Mouse (Mus musculus) heart, postnatal 36 days (tissue): ENCODE measurements around the gene D130043K22Rik. TPM values are rescaled to one million over a fixed set of nuclear protein-coding genes. Genes with fewer than 3 reads are reported as not detected.

Source experiments
- DNase-seq, 2 experiments: peaks; one replicate each; pipeline ENCODE4 v3.0.0; 2021 to 2022
- intact Hi-C: fragments of 180-260 bp; cut with DNase I; formaldehyde crosslinking; loops from one replicate; pipeline ENCODE4 v1.15.1; 2025
- total RNA-seq, 2 experiments: library from RNA; stranded (reverse); gene quantifications; 2 replicates each; pipeline ENCODE4 v1.2.3; 2021

D130043K22Rik gene
- not detected for total RNA-seq

- intact Hi-C loops, result loop anchor here (5.0 kb wide), 1 partner anchor 72 kb away; no protein-coding TSS in a partner anchor
- DNase-seq, result no peak
These were observed at the start of gene D130043K22Rik for GRCm38 (mm10) chr13:24844983-24845955. Gene D130043K22Rik, plus strand, starts transcription at chr13:24845135.

GRCm38 (mm10) chr13:24798686-24799085 lies 46.2 kb upstream of the D130043K22Rik start:
- intact Hi-C loops, result no loop called here
- DNase-seq, result no peak

GRCm38 (mm10) chr13:24799378-24799777 lies 45.6 kb upstream of the D130043K22Rik start:
- DNase-seq, result peak; percentile 9 to 17
- intact Hi-C loops, result no loop called here

GRCm38 (mm10) chr13:24799925-24800673 lies 44.8 kb upstream of the D130043K22Rik start:
- intact Hi-C loops, result loop anchor here (1.0 kb wide), 1 partner anchor 39 kb away; the partner anchor contains the start of gene Gmnn
- DNase-seq, result peak; percentile 51 to 73

- intact Hi-C loops, result loop anchor here (1.0 kb wide), 1 partner anchor 39 kb away; the partner anchor contains the start of gene Gmnn
- DNase-seq, result peak; percentile 97
These were observed 44.1 kb upstream of the D130043K22Rik start for GRCm38 (mm10) chr13:24800674-24801307.

- DNase-seq, result no peak
- intact Hi-C loops, result no loop called here
These were observed 43.5 kb upstream of the D130043K22Rik start, which contains the start of gene BC005537 for GRCm38 (mm10) chr13:24801308-24801921. Gene BC005537, plus strand, starts transcription at chr13:24801657.

- intact Hi-C loops, result loop anchor here (1.0 kb wide), 1 partner anchor 26 kb away; no protein-coding TSS in a partner anchor
- DNase-seq, result peak; percentile 25 to 39
These were observed 42.7 kb upstream of the D130043K22Rik start for GRCm38 (mm10) chr13:24802131-24802691.

GRCm38 (mm10) chr13:24803196-24803595 lies 41.7 kb upstream of the D130043K22Rik start:
- intact Hi-C loops, result no loop called here
- no peak for DNase-seq

- no peak for DNase-seq
- intact Hi-C loops, result no loop called here
These were observed 38.9 kb upstream of the D130043K22Rik start for GRCm38 (mm10) chr13:24806079-24806478.

GRCm38 (mm10) chr13:24812521-24812920 lies 32.4 kb upstream of the D130043K22Rik start:
- intact Hi-C loops, result no loop called here

GRCm38 (mm10) chr13:24814616-24815015 lies 30.3 kb upstream of the D130043K22Rik start:
- intact Hi-C loops, result no loop called here

More at GRCm38 (mm10) chr13:24812521-24812920, 32.4 kb upstream of the D130043K22Rik start:
- no peak for DNase-seq

GRCm38 (mm10) chr13:24816125-24817092 lies 28.5 kb upstream of the D130043K22Rik start:
- DNase-seq, result no peak
- intact Hi-C loops, result no loop called here

More at GRCm38 (mm10) chr13:24814616-24815015, 30.3 kb upstream of the D130043K22Rik start:
- no peak for DNase-seq

GRCm38 (mm10) chr13:24819931-24820330 lies 25.0 kb upstream of the D130043K22Rik start:
- intact Hi-C loops, result no loop called here
- no peak for DNase-seq

- DNase-seq, result no peak
These were observed 22.1 kb upstream of the D130043K22Rik start for GRCm38 (mm10) chr13:24822663-24823343.

GRCm38 (mm10) chr13:24824647-24825046 lies 20.3 kb upstream of the D130043K22Rik start:
- intact Hi-C loops, result loop anchor here (2.0 kb wide), 1 partner anchor 14 kb away; no protein-coding TSS in a partner anchor
- peak in 1 of 2 experiments; percentile 19 for DNase-seq

More at GRCm38 (mm10) chr13:24822663-24823343, 22.1 kb upstream of the D130043K22Rik start:
- intact Hi-C loops, result no loop called here

GRCm38 (mm10) chr13:24825587-24825986 lies 19.3 kb upstream of the D130043K22Rik start:
- intact Hi-C loops, result loop anchor here (2.0 kb wide), 1 partner anchor 15 kb away; no protein-coding TSS in a partner anchor
- no peak for DNase-seq

GRCm38 (mm10) chr13:24826116-24826515 lies 18.8 kb upstream of the D130043K22Rik start:
- DNase-seq, result no peak
- intact Hi-C loops, result no loop called here
